Mouse (Mus musculus): Measurements from ENCODE around the gene Adat1. TPM values are rescaled to one million over a fixed set of nuclear protein-coding genes. Genes with fewer than 3 reads are reported as not detected.
A peak's percentile ranks its signal among the peaks of the same experiment; 100 is the strongest.
"Not testable (repeated sequence)": the region's sequence is repeated elsewhere in the genome, so short reads cannot be mapped to it uniquely, and the experiment has no call there.

The Adat1 gene
- polyA plus RNA-seq, 1 experiment from 2014 or later = 15.9 TPM

GRCm38 (mm10) chr8:111947144-111947543, 45.0 kb downstream of the Adat1 start:
- Histone ChIP-seq H3K36me3 (peaks cover 98% of the 10 kb centered on the region), H3K4me3 (no peak overlapping the region), H3K27me3 (ENCODE audit: low read depth, poor library complexity, severe bottlenecking) (no peaks in the 10 kb centered on the region), H3K27ac (replicated peaks) (no peak overlapping the region), H3K4me1 (peaks cover 1% of the 10 kb centered on the region), H3K9me3 (replicated peaks) (no peaks in the 10 kb centered on the region)
- DNase-seq (ENCODE audit: low spot score) = no peak
- 96% methylated on average over 2 of the region's 2 CpGs for WGBS

DNA sequence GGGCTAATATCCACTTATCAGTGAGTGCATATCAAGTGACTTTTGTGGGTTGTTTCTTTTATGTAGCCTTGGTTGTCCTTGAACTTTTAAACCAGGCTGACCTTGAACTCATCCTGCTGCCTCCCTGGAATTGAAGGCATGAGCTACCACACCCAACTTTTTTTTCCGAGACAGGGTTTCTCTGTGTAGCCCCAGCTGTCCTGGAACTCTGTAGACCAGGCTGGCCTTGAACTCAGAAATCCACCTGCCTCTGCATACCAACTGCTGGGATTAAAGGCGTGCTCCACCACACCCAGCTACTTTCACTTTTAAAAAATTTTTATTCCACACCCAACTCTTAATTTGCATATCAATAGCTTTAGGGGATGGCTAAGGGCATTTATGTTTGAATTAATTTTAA, 48.6 kb downstream of the Adat1 start:
- DNase-seq (ENCODE audit: low spot score) = no peak
- H3K36me3 ChIP-seq = peaks cover 68% of the 10 kb centered on the region

GRCm38 (mm10) chr8:111941101-111941454, 51.0 kb downstream of the Adat1 start:
- under 1% methylated on average over 23 of the region's 23 CpGs for WGBS
- peak overlapping the region; percentile 88 for H3K27ac ChIP-seq (replicated peaks)
- H3K4me1 ChIP-seq = peaks cover 20% of the 10 kb centered on the region
- H3K9me3 ChIP-seq (replicated peaks) = no peaks in the 10 kb centered on the region
- no peaks in the 10 kb centered on the region for H3K27me3 ChIP-seq (ENCODE audit: low read depth, poor library complexity, severe bottlenecking)
- H3K36me3 ChIP-seq = peaks cover 43% of the 10 kb centered on the region
- H3K4me3 ChIP-seq = peak overlapping the region; percentile 99
- DNase-seq (ENCODE audit: low spot score) = peak; percentile 28

More for the DNA sequence above, 48.6 kb downstream of the Adat1 start:
- 90% methylated on average over 2 of the region's 2 CpGs for WGBS
- Histone ChIP-seq H3K9me3 (replicated peaks) (no peaks in the 10 kb centered on the region), H3K4me3 (no peak overlapping the region), H3K4me1 (peaks cover 20% of the 10 kb centered on the region), H3K27ac (replicated peaks) (no peak overlapping the region), H3K27me3 (ENCODE audit: low read depth, poor library complexity, severe bottlenecking) (no peaks in the 10 kb centered on the region)

DNA sequence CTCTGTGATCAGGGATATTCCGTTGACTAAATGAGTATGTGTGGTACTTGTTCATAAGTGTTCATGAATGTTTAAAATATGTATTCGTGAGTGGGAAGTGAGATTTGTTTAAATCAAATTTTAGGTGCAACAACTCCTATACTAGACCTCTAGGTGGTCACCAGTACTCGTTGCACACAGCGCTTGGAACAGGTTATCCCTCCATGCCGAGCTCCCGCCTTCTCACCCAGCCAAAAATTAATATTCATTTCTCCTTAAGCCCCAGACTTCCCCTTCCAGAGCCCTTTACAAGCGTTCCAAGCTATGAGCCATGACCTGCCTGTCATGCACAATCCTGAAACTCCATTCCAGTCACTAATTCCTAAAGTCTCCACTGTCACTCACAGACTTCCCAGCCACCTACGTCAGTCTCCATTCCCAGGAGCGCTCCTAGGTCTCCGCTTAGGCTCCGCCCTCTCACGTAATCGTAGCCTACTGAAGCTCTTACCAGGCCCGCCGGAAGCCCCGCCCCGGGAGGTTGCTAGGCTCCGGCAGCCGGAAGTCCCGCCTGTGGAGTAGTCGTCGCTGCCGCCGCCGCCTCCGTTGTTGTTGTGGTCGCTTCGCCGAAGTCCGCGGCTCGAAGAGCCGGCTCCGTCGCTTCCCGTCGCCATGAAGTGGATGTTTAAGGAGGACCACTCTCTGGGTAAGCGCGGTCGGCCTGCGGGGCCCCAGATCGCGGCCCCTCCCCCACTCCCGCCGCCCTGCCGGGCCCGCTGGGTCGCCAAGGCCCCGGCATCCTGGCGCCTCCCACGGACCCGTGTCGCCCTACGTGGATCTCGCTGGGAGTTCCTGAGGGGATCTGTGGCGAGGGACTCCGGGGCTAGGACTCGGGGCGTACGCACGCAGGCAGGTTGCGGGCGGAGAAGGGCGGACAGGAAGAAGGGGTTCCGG, 51.7 kb downstream of the Adat1 start, which contains the start of gene Gabarapl2:
Gene Gabarapl2, plus strand, starts transcription at position 533 of the 930 bp plus-strand sequence.
- H3K27me3 ChIP-seq (ENCODE audit: low read depth, poor library complexity, severe bottlenecking) = no peaks in the 10 kb centered on the region
- no peaks in the 10 kb centered on the region for H3K9me3 ChIP-seq (replicated peaks)
- DNase-seq (ENCODE audit: low spot score) = peak; percentile 96
- H3K36me3 ChIP-seq = peaks cover 36% of the 10 kb centered on the region
- peaks cover 20% of the 10 kb centered on the region for H3K4me1 ChIP-seq
- H3K4me3 ChIP-seq = peak within 1 kb of the TSS; percentile 99
- peak within 1 kb of the TSS; percentile 88 for H3K27ac ChIP-seq (replicated peaks)
- under 1% methylated on average over 65 of the region's 65 CpGs for WGBS

- Histone ChIP-seq H3K27ac (replicated peaks) (peak overlapping the region; percentile 88), H3K4me3 (peak overlapping the region; percentile 99), H3K27me3 (ENCODE audit: low read depth, poor library complexity, severe bottlenecking) (no peaks in the 10 kb centered on the region), H3K9me3 (replicated peaks) (no peaks in the 10 kb centered on the region), H3K36me3 (peaks cover 28% of the 10 kb centered on the region), H3K4me1 (peaks cover 20% of the 10 kb centered on the region)
- DNase-seq (ENCODE audit: low spot score) = peak; percentile 26
- 18% methylated on average over 10 of the region's 10 CpGs for WGBS
These were observed 52.5 kb downstream of the Adat1 start for GRCm38 (mm10) chr8:111939516-111940142.

DNA sequence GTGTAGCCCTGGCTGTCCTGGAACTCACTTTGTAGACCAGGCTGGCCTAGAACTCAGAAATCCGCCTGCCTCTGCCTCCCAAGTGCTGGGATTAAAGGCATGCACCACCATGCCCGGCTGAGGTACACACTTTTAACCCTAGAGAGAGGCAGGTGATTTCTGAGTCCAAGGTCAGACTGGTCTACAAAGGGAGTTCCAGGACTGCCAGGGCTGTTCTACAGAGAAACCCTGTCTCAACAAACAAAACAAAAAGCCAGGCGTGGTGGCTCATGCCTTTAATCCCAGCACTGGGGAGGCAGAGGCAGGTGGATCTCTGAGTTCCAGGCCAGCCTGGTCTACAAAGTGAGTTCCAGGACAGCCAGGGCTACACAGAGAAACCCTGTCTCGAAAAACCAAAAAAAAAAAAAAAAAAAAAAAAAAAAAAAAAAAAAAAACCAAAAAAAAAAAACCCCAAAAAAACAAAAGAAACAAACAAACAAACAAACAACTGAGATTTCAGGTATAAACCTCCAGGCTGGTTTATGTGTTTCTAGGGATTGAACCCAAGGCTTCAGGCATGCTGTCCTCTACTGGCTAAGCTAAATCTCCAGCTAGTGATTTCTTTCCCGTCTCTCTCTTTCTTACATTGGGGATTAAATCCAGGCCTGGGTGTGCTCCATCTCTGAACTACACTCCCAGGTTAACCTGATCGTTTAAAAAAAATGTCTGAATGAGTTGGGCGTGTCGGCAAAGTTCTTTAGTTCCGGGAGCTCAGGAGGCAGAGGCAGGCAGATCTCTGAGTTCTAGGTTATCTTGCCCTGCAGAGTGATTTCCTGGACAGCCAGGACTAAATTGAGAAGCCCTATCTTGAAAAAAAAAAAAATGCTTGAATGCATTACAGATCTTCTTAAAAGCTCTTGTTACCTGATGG, 53.8 kb downstream of the Adat1 start:
- WGBS = 82% methylated on average over 9 of the region's 9 CpGs

GRCm38 (mm10) chr8:111937184-111937583, 54.9 kb downstream of the Adat1 start:
- Histone ChIP-seq H3K27me3 (ENCODE audit: low read depth, poor library complexity, severe bottlenecking) (no peaks in the 10 kb centered on the region), H3K4me3 (no peak overlapping the region), H3K9me3 (replicated peaks) (no peaks in the 10 kb centered on the region), H3K4me1 (peaks cover 40% of the 10 kb centered on the region), H3K27ac (replicated peaks) (no peak overlapping the region), H3K36me3 (peaks cover 4% of the 10 kb centered on the region)
- WGBS = 83% methylated on average over 3 of the region's 3 CpGs
- no peak for DNase-seq (ENCODE audit: low spot score)

More for the DNA sequence above, 53.8 kb downstream of the Adat1 start:
- H3K4me3 ChIP-seq; H3K27me3 ChIP-seq (ENCODE audit: low read depth, poor library complexity, severe bottlenecking); H3K9me3 ChIP-seq (replicated peaks); H3K27ac ChIP-seq (replicated peaks); DNase-seq (ENCODE audit: low spot score): not testable (repeated sequence)
- peaks cover 15% of the 10 kb centered on the region for H3K36me3 ChIP-seq
- peaks cover 29% of the 10 kb centered on the region for H3K4me1 ChIP-seq

- Histone ChIP-seq H3K27me3 (ENCODE audit: low read depth, poor library complexity, severe bottlenecking) (no peaks in the 10 kb centered on the region), H3K27ac (replicated peaks) (no peak overlapping the region), H3K36me3 (0 out of 2 replicates have a peak, but pooled peaks cover 3% of the 10 kb centered on the region), H3K4me3 (peak overlapping the region; percentile 88; the same call in 1 of the 2 replicates), H3K9me3 (replicated peaks) (no peaks in the 10 kb centered on the region), H3K4me1 (peaks cover 27% of the 10 kb centered on the region)
- 83% methylated on average over 2 of the region's 2 CpGs for WGBS
- no peak for DNase-seq (ENCODE audit: low spot score)
These were observed 57.9 kb downstream of the Adat1 start for GRCm38 (mm10) chr8:111934201-111934600.

DNA sequence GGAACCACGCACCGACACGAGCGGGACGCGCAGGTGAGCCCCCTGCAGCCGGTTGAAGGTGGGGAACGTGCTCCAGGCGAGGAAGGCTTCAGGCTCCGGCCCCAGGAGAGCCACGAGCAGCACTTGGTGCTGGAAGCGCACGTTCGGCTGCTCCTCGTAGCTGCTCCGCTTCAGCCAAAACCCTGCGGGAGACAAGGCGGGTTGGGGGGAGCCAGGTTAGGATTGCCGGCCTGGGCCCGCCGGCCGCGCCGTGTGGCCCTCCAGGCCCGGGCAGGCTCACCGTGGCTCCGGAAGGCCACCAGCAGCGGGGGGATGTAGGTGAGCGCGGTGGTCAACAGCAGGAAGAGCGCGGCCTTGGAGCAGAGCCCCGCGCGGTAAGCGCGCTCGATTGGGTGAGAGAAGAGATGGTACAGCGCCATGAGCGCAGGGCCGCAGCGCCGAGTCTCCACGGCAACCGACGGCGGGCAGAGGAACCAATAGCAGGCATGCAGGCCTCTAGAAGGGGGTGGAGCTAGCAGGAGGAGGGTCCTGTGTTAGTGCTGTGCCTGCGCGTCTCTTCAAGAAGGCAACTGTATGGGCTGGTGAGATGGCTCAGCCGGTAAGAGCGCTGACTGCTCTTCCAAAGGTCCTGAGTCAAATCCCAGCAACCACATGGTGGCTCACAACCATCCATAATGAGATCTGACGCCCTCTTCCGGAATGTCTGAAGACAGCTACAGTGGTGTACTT, 58.6 kb downstream of the Adat1 start, which contains the start of gene Tmem231:
Gene Tmem231, minus strand, starts transcription at position 534 of the 729 bp plus-strand sequence.
- peak; percentile 94 for DNase-seq (ENCODE audit: low spot score)
- H3K4me1 ChIP-seq = peaks cover 27% of the 10 kb centered on the region
- no peaks in the 10 kb centered on the region for H3K9me3 ChIP-seq (replicated peaks)
- peak within 1 kb of the TSS; percentile 94 for H3K27ac ChIP-seq (replicated peaks)
- peak within 1 kb of the TSS; percentile 88 for H3K4me3 ChIP-seq
- H3K27me3 ChIP-seq (ENCODE audit: low read depth, poor library complexity, severe bottlenecking) = no peaks in the 10 kb centered on the region
- under 1% methylated on average over 53 of the region's 53 CpGs for WGBS
- 0 out of 2 replicates have a peak, but pooled peaks cover 3% of the 10 kb centered on the region for H3K36me3 ChIP-seq

DNA sequence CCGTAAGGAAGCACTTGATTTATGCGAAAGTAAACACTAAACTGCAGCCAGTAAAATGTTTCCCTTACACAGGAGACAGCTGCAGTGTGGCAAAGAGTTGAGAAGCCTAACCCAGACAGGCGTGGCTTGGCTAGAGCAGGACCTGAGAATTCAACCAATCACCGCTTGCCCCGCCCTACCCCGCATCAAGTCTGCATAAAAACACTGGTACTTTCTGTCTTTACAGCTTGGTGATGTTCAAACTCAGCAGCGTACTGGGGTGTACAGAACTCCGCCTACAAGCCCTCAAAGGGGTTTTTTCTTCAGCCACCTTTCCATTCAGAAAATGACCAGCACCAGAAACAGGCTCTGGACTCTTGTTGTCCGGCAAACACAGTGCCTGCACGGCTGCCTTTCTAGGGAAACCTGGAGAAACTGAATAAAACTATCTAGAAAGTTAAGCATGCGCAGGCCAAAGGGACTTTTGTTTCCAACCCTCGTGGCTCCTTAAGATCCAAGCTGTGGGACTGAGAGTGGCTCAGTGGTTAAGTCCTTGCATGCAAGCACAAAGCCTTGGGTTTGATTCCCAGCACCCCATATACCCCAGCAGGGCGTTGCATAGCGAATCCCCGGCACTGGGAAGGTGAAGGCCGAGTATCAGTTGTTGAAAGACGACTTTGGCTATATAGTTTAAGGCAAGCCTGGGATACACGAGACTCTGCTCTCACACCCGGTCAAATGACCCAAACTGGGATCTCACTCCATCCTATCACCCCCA, 59.3 kb downstream of the Adat1 start:
- no peaks in the 10 kb centered on the region for H3K9me3 ChIP-seq (replicated peaks)
- peaks cover 27% of the 10 kb centered on the region for H3K4me1 ChIP-seq
- peak; percentile 52 for DNase-seq (ENCODE audit: low spot score)
- H3K4me3 ChIP-seq = peak overlapping the region; percentile 88
- no peaks in the 10 kb centered on the region for H3K27me3 ChIP-seq (ENCODE audit: low read depth, poor library complexity, severe bottlenecking)
- peak overlapping the region; percentile 94 for H3K27ac ChIP-seq (replicated peaks)
- H3K36me3 ChIP-seq = 0 out of 2 replicates have a peak, but pooled peaks cover 3% of the 10 kb centered on the region
- WGBS = 32% methylated on average over 19 of the region's 19 CpGs

DNA sequence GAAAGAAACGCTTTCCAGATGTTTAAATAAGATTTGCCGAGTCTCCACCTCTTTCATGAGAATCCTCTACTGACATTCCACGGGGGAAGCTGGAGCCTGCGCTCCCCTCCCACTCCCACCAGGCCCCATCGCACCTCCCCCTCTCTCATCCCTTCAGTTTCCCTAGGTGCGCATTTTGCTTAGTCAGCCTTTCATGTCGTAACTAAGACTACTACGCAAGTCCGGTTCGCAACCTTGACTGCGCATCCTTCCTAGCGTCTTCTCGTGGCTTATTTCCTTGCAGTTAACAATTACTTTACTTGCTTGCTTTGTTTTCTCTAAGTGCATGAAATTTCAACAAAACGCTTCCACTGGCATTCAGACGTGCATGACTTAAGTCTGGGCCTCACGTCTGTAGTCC, 60.4 kb downstream of the Adat1 start:
- Histone ChIP-seq H3K9me3 (replicated peaks) (no peaks in the 10 kb centered on the region), H3K36me3 (0 out of 2 replicates have a peak, but pooled peaks cover 3% of the 10 kb centered on the region), H3K27ac (replicated peaks) (no peak overlapping the region), H3K4me1 (peaks cover 27% of the 10 kb centered on the region), H3K27me3 (ENCODE audit: low read depth, poor library complexity, severe bottlenecking) (no peaks in the 10 kb centered on the region), H3K4me3 (no peak overlapping the region)
- no peak for DNase-seq (ENCODE audit: low spot score)
- 81% methylated on average over 16 of the region's 16 CpGs for whole genome bisulfite sequencing

Measured in midbrain, embryonic 10.5 days (tissue).